Mouse (Mus musculus) brain, embryonic 14.5 days (tissue): ENCODE measurements at regions not wholly inside any gene's neighbourhood (a gene's known extent, or its start where the extent isn't known, plus 50 kb on each side); places are given as distances from the start of the nearest gene placed in this dataset.

Experiments
- CTCF ChIP-seq: fragments of 200-500 bp; IDR thresholded peaks from 2 replicates; pipeline ENCODE4 v1.5.1; 2012; ENCODE audit warnings: inconsistent platforms, mild to moderate bottlenecking, moderate library complexity, borderline replicate concordance; ENCODE audit not compliant: insufficient read depth, insufficient read length; ENCODE audit errors: extremely low read depth
- POLR2A ChIP-seq: fragments of 200-500 bp; IDR thresholded peaks from 2 replicates; pipeline ENCODE4 v1.6.1; 2012; ENCODE audit warnings: mild to moderate bottlenecking, inconsistent platforms, borderline replicate concordance; ENCODE audit not compliant: poor library complexity, insufficient read depth, insufficient read length, severe bottlenecking; ENCODE audit errors: extremely low read depth

DNA sequence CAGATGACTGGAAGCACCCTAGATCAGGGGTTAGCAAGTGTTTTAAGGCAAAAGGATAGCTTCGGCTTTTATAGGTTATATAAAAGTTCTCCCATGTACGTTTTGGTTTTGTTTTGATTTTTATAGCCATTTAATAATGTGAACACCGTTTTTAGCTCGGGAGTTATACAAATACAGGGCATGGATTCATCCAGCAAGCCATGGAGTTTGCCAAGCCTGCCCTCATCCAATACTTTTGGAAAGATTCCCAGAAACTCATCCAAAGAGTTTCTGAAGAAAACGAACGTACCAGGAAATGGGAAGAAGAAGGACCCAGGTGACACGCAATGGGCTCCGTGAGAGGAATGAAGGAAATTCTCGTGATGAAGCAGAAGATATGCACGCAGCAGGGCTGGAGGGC lies 133.6 kb upstream of the Phactr1 start:
- TF ChIP-seq CTCF, result no peak
- no peak for TF ChIP-seq POLR2A
